Mouse (Mus musculus) CH12.LX (cell line): ENCODE data around the gene Mpzl2.
A peak's percentile ranks its signal among the peaks of the same experiment; 100 is the strongest.

Source experiments
- BHLHE40 ChIP-seq: IDR thresholded peaks from 2 replicates; pipeline ENCODE4 v1.6.1; 2011; ENCODE audit warnings: mild to moderate bottlenecking, low read depth, low read length, improper control_type of control experiment
- CTCF ChIP-seq, 2 experiments: IDR thresholded peaks in 1 of 2; conservative IDR thresholded peaks in 1 of 2; 2 replicates each; pipeline ENCODE4 v1.5.1; 2011 to 2012; ENCODE audit warnings: low read depth in 2 of 2, low read length in 2 of 2, improper control_type of control experiment in 1 of 2, inconsistent platforms in 1 of 2, mild to moderate bottlenecking in 1 of 2, moderate library complexity in 1 of 2
- EP300 ChIP-seq: IDR thresholded peaks from 2 replicates; pipeline ENCODE4 v1.6.1; 2011; ENCODE audit warnings: low read length, improper control_type of control experiment
- ETS1 ChIP-seq: conservative IDR thresholded peaks from 2 replicates; pipeline ENCODE4 v1.6.1; 2012; ENCODE audit warnings: low read depth, mild to moderate bottlenecking, inconsistent platforms, low read length, improper control_type of control experiment, moderate library complexity
- GABPA ChIP-seq: IDR thresholded peaks from 2 replicates; pipeline ENCODE4 v1.6.1; 2012; ENCODE audit warnings: low read depth, low read length, improper control_type of control experiment, inconsistent platforms; ENCODE audit not compliant: insufficient replicate concordance
- MEF2A ChIP-seq: IDR thresholded peaks from 2 replicates; pipeline ENCODE4 v1.6.1; 2014; ENCODE audit warnings: low read depth, mild to moderate bottlenecking, inconsistent platforms, low read length, improper control_type of control experiment, borderline replicate concordance
- PAX5 ChIP-seq: IDR thresholded peaks from 2 replicates; pipeline ENCODE4 v1.6.1; 2012; ENCODE audit warnings: low read length, inconsistent platforms, mixed read lengths
- POLR2A ChIP-seq: IDR thresholded peaks from 2 replicates; pipeline ENCODE4 v1.6.1; 2011; ENCODE audit warnings: low read depth, mild to moderate bottlenecking, improper control_type of control experiment, low read length
- SMC3 ChIP-seq: IDR thresholded peaks from 2 replicates; pipeline ENCODE4 v1.6.1; 2011; ENCODE audit warnings: low read depth, low read length, improper control_type of control experiment

DNA sequence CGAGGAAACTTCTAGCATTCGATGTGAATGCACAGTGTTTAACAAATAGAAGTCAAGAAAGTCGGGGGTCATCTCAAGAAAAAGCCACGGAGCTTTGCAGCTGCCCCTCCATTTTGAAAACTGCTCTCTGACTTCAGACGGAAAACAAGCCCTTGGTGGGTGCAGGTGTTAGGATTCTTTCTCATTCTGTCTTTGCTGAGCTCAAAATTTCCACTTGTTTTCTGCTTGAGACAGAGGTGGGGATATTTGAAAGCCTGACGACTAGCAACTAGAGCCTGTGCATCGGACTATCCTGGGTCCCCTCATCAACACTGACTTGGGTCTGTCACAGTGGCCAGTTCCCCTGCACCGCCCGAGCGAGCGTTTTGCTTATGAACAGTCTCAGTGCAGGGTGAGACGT lies 32.2 kb upstream of the Mpzl2 start:
- TF ChIP-seq POLR2A: no peak
- peak; percentile 69 for TF ChIP-seq EP300
- TF ChIP-seq PAX5: no peak
- no peak for TF ChIP-seq CTCF (conservative IDR thresholded peaks at IDR 0.05 in 1 of 2, IDR thresholded peaks at IDR 0.05 in 1 of 2; ENCODE audit: low read depth in 2 of 2, low read length in 2 of 2)
- 0 out of 2 replicates have a peak, but pooled peaks have one; percentile 24 for TF ChIP-seq MEF2A
- TF ChIP-seq BHLHE40: no peak
- no peak for TF ChIP-seq SMC3
- TF ChIP-seq GABPA: no peak
- TF ChIP-seq ETS1: no peak; the same call in 1 of the 2 replicates
